Mouse (Mus musculus) embryo, embryonic 11.5 days (tissue): ENCODE measurements around the gene Gpr179.

Experiments used
- DNase-seq: peaks from one replicate; pipeline ENCODE4 v3.0.0-alpha.2; 2012; ENCODE audit warnings: low read depth, low spot score

Gpr179 gene

GRCm38 (mm10) chr11:97355247-97355646 is 3.4 kb upstream of the Gpr179 start:
- no peak for DNase-seq

- no peak for DNase-seq
Measured at GRCm38 (mm10) chr11:97354646-97355045, 2.8 kb upstream of the Gpr179 start.

- no peak for DNase-seq
Measured at GRCm38 (mm10) chr11:97352935-97353597, 1.2 kb upstream of the Gpr179 start.

GRCm38 (mm10) chr11:97350035-97350434 is 1.8 kb downstream of the Gpr179 start:
- DNase-seq: peak; percentile 63

GRCm38 (mm10) chr11:97347291-97347690 is 4.6 kb downstream of the Gpr179 start:
- DNase-seq: no peak

GRCm38 (mm10) chr11:97346383-97346782 is 5.5 kb downstream of the Gpr179 start:
- no peak for DNase-seq

GRCm38 (mm10) chr11:97345446-97345845 is 6.4 kb downstream of the Gpr179 start:
- DNase-seq: no peak

GRCm38 (mm10) chr11:97343619-97344018 is 8.3 kb downstream of the Gpr179 start:
- peak; percentile 31 for DNase-seq

- DNase-seq: no peak
Measured at GRCm38 (mm10) chr11:97343175-97343574, 8.7 kb downstream of the Gpr179 start.

GRCm38 (mm10) chr11:97338977-97339315 is 12.9 kb downstream of the Gpr179 start:
- no peak for DNase-seq

- no peak for DNase-seq
Measured at GRCm38 (mm10) chr11:97338302-97338976, 13.4 kb downstream of the Gpr179 start.

GRCm38 (mm10) chr11:97337363-97337762 is 14.5 kb downstream of the Gpr179 start:
- DNase-seq: no peak

- DNase-seq: no peak
Measured at GRCm38 (mm10) chr11:97336751-97337345, 15.0 kb downstream of the Gpr179 start.

- DNase-seq: no peak
Measured at GRCm38 (mm10) chr11:97336238-97336637, 15.6 kb downstream of the Gpr179 start.

- DNase-seq: no peak
Measured at GRCm38 (mm10) chr11:97334400-97334799, 17.5 kb downstream of the Gpr179 start.

GRCm38 (mm10) chr11:97333896-97334295 is 18.0 kb downstream of the Gpr179 start:
- no peak for DNase-seq

GRCm38 (mm10) chr11:97333044-97333443 is 18.8 kb downstream of the Gpr179 start:
- no peak for DNase-seq

- no peak for DNase-seq
Measured at GRCm38 (mm10) chr11:97331231-97332190, 20.4 kb downstream of the Gpr179 start.

- no peak for DNase-seq
Measured at GRCm38 (mm10) chr11:97330315-97330714, 21.6 kb downstream of the Gpr179 start.

- DNase-seq: peak; percentile 59
Measured at GRCm38 (mm10) chr11:97328148-97328547, 23.7 kb downstream of the Gpr179 start.

GRCm38 (mm10) chr11:97325224-97325623 is 26.7 kb downstream of the Gpr179 start:
- DNase-seq: no peak
